Mouse (Mus musculus) mature B cell (primary cell): ENCODE results near the gene Dnaaf5.

Experiments used
- in situ Hi-C: fragments of 300-500 bp; cut with MboI; formaldehyde crosslinking; loops from 2 replicates; pipeline ENCODE4 v1.14.3; 2019

Dnaaf5 gene

DNA sequence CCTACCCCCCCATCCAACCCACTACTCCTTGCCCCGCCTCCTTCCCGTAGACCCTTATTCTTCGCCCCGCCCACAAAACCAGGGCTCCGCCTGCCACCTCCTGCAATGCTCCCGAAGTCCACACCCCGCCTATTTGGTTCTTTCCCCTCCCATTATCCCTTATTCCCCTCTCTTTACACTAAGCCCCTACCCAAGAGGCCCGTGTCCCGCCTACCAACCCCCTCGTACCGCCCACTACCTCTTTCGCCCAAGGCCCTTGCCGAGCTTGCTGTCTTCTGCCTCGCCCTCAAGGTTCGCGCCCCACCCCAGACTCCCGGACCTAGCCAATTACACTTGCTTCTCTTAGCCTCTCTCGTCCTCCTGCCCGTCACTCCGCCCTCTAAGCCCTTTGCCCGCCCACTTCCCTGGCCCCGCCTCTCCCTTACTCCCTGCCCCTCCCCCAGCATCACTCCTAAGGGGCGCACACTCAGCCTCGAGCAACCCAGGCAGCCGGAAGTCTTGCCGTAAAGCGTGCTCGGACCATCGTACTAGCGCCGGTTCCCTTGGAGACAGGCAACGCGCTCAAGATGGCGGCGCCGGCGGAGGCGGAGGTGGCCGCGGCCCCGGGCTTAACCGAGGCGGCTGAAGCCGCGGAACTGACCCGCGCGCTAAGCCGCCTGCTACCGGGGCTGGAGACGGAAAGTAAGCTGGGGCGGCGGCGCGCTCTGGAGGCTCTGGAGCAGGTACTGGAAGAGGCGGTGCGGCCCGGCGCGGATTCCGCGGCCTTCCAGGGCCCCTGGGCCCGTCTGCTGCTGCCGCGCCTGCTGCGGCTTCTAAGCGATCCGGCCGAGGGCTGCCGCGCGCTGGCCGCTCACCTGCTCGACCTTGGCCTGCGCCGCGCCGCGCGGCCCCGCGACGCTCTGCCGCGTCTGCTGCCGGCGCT lies at the start of gene Dnaaf5, which contains the start of gene Prkar1b:
Gene Dnaaf5, plus strand, starts transcription at position 543 of the 922 bp plus-strand sequence.
Gene Prkar1b, minus strand, starts transcription at position 321 of the 922 bp plus-strand sequence.
- in situ Hi-C loops = no loop called here

DNA sequence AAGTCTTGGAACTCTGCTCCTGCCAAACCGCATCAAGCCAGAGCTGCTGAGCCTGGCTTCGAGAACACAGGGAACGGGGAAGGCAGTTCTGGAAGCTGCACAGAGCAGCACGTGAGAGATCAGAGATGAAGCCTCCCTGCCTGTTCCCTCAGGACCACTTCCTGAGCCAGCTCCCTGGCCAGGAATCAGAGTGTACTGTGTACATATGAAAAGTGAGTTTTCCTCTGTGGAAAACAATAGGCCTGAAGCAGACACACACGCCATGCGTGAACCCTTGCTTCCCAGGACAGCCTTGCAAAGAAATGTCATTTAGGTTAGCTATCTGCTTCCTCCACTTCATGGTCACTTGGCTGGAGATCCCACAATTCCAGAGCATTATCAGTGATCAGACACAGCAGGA lies 48.2 kb upstream of the Dnaaf5 start:
- in situ Hi-C loops = no loop called here

DNA sequence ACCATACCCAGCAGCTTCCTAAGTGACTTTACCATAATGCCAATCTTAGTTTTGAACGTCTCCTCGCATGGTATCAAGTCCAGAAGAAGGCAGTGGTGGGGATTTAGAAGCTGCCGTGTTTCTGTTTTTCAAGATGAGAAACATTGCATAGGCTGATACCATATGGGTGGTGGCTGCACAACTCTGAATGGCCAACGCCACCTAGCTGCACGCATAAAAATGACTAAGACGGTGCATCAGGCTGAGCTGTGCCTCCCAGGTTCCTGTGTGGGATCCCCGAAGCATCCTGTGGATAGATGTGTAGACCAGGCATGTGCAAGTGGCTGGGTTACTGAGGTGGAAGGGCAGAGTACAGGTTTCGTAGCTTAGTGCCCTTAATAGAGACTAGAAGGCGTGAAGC lies 42.2 kb upstream of the Dnaaf5 start:
- in situ Hi-C loops = no loop called here

DNA sequence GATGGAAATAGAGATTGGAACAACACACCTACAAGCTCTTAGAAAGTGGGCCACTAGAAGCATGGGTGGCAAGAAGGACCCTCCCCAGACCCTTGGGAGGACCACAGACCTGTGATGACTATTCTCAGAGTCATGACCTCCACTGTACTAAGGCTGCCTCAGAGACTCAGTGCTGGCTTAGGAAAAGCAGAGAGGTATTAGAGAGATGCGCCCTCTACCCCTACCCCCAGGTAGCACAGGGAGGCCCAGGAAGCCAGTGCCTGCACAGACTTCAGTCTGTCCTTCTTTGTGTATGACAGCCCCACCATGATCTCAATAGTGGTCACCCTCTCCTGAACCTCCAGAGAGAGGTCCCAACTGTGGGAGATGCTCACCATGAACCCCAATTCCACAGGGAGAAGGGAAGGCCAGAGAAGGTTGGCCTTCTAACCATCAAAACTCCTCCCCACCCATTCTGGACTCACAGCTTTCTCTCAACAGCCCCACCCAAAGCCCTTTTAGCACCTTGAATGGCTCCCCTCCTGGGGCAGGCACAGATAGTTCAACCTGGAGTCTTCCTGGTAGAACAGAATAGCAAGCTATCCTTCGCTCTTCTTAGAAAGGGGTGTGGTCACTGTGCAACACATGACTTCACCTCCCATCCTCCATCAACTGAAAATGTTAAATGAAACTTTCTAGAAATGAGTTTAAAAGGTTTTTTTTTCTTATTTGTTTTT lies 39.7 kb upstream of the Dnaaf5 start:
- in situ Hi-C loops = no loop called here

DNA sequence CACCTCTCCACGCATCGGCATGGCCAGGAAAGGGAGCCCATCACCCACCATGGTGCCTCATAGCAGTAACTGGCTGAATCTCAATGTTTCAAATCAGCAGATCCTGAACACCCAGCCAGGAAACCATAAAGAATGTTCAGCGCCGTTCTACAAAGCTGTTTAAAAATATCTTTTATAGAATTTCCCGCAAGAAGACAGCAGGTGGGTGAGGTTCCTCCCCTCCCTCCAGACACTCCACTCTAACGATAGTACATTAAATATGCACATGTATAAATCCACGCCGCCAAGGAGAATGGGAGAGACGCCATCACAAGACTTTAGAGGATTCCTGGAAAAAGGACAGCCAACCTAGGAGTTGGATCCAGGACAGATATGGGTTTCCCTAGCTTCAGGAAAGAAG lies 38.0 kb upstream of the Dnaaf5 start:
- in situ Hi-C loops = no loop called here

DNA sequence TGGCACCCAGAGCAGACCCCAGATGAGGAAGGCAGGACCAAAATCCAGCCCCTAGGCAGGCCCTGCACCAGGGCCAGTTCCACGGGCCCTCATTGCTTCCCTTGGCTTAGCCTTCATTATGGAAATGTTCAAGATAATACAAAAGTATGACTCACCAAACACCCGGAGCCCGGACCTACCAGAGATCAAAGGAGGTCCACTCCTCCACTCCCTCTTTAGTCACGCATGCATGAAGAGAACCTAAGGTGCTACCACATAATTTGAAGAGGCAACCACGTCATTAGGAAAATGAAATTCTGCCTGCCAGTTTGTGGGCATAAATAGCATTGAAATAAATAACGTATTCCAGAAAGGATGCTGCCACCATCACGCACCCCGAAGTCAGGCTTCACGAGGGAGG lies 37.6 kb upstream of the Dnaaf5 start:
- in situ Hi-C loops = no loop called here

DNA sequence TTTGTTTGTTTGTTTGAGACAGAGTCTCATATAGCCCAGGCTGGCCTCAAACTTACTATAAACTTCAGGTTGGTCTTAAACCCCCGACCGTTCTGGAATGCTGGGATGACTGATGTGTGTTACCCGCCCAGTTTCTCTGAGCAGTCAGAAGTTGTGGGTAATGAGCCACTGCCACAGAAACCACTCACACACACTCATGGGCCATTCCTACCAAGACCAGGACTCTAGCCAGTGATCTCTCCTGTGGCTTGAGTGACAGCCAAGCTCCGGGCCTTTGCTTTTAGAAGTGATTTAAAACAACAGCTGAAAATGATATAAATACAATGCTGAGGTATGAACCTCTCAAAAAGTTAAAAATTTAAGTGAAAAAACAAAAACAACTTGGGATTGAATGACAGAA lies 35.1 kb upstream of the Dnaaf5 start:
- in situ Hi-C loops = no loop called here

DNA sequence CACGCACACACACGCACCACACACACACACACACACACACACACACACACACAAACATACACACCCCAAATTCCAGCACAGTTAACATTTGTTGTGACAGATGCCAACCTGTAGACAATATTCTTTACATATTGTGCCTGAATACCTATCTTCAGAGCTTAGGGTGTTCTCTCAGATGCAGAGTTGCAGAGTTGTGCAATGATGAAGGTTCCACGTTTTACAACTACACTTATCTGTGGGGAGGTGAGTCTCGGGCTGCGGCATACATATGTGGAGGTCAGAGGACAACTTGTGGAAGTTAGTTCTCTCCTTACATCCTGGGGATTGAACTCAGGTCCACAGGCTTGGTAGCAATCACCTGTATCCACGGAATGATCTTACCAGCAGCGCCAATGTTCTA lies 34.5 kb upstream of the Dnaaf5 start:
- in situ Hi-C loops = no loop called here

DNA sequence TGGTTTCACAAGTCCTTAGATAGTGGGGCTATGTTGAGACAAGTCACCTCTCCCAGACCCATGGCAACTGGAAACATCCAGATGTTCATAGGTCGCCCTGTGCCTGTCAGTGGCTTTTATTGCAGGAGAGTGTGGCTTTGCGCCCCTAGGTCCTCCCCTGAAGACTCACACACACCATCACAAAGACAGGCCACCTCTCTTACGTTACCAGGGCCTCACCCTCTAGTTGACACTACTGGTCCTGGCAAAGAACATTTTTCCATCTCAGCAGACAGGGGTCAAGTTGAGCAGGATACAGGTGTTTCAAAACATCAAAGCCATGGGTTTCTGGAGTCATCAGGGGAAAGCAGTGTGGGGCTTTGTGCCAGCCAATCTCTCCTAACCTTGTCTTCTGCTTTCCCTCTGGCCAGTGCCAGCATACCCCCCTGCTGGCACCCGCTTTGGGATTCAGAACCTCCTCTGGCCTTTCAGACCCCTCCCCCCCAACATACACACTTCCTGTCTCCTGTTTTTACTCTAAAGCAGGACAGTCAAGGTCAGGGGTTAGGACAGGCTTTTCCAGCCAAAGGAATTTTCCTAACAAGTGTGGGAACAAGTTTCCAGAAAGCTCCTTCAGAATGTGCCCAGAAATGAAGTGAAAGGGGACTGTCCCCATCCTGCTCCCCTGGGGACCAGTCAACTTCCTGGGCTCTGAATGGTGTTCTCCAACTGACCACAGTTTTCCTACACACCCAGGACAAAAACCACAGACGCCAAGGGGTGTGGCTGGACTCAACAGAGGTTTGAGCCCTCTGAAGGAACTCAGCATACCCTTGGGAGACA lies 31.7 kb upstream of the Dnaaf5 start:
- in situ Hi-C loops = no loop called here

DNA sequence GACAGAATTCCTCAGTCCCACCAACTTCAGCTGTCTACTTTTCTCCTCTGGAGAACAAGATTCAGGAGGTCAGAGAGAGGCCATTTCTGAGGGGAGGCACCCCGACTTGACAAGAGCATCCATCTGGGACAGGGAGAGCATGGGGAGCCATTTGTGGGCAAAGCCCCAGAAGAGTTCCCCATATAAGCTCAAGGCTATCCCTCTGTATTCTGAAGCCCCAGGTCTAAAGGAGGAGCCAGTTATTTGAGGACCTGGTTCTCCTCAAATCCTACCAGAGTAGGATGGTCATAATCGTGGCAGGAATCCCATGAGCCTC lies 31.1 kb upstream of the Dnaaf5 start:
- in situ Hi-C loops = no loop called here

DNA sequence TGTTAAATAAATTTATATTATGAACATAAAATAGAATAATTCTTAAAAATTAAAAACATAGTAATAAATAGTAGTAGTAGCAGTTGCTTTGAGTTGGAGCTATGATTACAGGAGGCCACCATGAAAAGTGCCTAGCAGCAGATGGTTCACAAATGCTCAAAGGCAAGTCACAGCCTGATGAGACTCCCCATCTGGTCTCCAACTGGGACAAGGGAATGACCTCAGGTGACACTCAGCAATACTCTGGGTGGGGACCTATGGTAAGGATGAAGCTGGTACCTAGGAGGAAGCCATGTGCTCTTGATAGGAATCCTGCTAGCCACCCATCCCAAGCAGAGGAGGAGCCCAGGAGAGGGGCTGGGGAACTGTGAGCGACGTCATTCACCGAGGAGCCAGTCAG lies 24.3 kb upstream of the Dnaaf5 start:
- in situ Hi-C loops = no loop called here

DNA sequence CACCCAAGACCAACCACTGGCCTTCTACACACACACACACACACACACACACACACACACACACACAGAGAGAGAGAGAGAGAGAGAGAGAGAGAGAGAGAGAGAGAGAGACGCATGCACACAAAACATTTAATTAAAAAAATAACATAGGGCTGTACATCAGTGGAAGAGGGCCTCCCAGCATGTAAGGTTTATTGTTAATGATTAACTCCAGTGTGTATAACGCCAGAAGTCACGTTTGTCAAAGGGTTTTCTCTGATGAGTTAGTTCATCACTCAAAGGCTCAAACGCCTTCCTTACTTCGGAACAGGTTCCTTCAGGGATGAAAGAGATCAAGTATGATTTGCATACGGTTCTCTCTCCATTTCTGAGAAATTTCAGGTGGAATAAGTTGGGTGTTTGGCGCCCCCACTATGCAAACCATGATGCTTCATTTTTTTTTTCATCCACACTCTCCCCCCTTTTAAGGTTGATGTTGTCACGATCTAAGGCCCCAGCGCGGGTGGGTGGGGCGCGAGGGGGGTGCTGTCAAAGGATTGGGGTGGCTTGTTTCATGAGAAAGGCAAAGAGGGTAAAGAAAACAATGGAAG lies 21.5 kb upstream of the Dnaaf5 start:
- in situ Hi-C loops = no loop called here

DNA sequence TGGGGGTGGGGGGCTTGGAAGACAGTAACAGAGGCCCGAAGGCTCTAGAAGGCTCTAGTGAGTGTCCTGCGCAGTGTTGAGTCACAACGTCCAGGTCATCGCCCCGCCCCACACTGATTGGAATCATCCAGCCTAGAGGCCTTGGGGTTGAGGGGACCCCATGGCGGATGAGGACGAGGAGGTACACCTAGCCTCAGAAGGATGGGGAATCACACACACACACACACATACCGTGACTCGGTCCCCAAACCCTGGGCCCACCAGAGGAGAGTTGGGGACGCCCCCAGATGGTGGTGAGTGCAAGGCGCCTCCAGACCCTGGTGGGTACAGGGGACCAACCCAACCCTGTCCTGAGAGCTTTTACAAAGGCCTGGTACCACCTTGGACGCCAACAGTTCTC lies 20.9 kb upstream of the Dnaaf5 start:
- in situ Hi-C loops = no loop called here

DNA sequence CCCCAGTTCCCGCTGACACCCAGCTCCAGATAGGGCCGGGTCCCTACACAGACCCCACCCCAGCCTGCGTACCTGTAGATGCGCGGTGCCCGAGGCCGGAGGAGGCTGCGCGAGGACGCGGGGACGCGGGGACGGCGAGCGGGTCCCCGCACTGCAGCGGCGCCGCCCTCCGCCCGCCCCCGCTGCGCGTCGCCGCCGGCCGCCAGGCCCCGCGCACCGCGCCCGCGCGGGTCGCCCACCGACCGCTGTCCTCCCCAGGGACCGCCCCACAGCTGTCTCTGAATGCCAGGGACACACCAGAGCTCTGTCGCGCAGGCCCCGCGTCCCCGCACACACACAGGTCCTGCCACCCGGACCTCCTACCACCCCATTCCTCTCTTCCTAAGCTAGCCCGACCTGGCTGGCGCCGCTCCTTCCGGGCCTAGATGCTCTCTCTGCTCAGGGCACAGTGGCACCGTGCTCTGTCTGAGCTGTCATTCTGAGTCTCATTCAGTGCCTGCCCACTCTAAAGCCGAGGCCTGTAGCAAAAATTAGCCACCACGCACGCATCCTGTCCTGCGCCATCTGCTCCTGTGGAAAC lies 20.4 kb upstream of the Dnaaf5 start:
- in situ Hi-C loops = no loop called here

DNA sequence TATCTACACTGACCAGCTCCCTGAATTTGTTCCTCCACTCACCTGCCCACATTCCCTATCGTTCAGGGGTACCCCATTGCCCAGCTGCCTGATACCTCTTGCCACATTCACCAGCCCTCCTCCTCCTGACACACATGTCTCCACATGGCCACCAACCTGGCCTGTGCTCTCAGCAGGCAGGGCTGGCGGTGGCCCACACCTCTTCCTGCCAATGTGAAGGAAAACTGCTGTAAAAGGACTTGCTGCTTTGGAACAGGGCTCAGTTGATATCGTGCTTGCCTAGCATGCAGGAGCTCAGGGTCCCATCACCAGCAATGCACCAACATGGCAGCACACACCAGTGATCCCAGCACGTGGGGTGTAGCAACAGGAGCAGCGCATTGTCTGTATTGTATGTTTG lies 19.7 kb upstream of the Dnaaf5 start:
- in situ Hi-C loops = no loop called here

DNA sequence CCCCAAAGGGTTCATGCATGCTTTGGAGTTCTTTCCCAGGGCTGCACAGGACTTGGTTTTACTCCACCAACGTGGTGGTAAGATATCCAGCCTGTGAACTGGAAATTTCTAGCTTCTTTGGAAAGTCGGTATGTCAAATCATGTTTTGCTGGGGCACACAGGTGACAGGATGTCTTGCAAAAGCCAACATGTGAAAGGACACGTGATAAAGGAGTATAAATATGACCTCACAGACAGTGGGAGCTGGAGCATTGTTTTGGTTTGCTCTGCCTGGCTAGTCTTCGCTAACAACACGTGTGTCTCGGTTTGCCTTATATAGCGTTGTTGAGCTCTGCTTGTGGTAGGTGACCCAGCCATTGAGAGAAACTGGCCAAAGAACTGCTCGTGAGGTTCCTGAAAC lies 15.5 kb upstream of the Dnaaf5 start:
- in situ Hi-C loops = no loop called here

DNA sequence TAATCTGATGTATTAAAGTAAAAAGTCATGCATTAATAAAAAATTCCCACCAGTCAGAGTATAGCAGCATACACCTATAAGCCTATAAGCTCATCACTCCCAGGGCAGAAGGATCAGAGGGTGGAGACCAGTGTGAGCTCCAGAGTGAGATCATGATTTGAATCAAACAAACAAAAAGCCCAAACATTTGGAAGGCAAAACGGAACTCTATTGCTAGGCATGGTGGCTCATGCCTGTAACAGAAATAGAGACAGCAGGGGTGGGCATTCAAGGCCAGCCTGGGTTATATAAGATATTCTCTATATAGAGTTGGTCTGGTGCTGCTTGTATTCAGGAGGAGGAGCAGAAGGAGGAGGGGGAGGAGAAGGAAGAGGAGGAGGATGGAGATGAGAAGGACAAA lies 13.7 kb upstream of the Dnaaf5 start:
- in situ Hi-C loops = no loop called here

DNA sequence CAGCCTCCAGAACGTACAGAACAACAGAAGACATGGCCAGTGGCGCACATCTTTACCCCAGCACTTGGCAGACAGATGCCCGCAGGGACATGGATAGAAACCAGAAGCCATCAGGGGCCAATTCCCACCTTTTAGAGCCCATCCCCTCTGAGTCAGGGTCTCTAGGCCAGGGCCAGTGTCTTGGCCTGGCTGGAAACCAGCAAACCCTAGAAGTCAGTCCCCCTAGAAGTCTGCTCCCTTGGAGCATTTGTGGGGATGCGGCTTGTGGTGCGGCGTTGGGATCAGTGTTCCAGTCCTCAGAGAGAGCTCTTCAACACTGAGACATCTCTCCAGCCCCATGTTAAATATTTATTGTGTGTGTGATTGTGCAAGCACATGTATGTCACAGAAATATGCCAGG lies 12.8 kb upstream of the Dnaaf5 start:
- in situ Hi-C loops = no loop called here

DNA sequence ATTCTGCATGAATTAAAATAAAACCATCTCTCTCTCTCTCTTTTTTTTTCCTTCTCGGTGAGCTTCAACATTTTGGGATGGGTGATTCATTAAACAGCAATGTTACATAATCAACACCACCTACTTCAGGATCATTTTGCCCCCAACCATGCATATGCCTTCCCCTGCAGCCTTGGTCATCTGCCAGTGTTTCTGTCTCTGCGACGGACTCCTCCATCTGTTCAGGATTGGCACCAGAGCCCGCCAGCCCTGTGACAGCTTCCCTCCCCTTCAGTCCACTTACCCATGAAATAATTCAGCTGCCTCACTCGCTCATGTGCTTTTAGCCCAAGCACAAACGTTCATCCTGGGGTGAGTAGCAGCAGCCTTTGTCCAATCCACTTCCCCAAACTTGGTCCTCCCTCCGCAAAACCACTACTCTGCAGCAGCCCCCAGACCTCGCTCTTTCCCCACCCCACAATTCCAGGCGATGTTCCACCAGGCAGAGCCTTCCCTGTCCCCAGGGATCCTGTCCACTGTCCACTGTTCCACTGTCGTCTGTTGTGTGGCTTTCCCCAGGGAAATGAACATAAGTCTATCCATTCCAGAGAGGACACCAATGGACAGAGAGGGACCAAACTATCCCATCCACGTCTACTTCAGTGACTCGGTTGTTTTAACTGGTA lies 11.6 kb upstream of the Dnaaf5 start:
- in situ Hi-C loops = no loop called here

DNA sequence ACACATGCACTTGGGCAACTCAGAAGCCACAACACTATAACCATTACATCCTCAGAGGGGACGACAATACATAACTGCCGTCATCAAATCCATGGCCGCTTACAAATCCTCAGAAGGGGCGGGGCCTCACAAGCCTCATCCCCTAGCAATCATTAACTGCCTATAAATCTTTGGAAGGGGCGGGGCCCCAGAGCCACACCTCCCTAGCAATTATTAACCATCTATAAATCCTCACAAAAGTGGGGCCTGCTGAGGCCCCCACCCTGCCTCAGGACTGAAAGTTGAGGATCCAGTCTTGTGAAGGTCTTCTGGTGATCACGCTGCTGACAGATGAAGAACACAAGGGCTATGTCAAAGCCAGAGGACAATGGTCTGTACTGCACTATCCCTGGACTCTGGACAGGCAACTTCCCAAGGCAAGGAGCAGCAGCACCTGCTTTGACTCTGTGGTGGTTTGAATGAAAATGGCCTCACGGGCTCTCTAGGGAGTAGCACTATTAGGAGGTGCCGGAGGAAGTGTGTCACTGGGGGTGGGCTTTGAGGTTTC lies 11.0 kb upstream of the Dnaaf5 start:
- in situ Hi-C loops = no loop called here

DNA sequence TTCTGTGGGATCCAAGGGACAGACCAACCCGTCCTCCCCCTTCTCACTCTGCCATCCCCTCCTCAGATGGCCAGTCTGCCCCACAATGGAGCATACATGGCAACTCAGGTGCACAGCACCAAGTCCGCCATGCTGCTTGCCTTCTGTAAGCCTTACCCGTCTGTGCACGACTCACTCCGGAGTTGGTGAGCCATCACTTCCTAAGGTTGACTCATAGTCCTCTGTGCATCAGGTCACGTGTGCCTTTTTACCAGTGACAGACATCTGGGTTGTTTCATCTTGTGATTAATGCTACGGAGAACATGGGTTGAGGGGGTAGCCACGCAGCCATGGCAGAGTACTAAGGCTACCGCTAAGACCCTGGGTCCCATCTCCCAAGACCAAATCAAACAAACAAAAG lies 9.4 kb upstream of the Dnaaf5 start:
- in situ Hi-C loops = no loop called here
